Mouse (Mus musculus): ENCODE measurements around the gene Plekha6. TPM values are rescaled to one million over a fixed set of nuclear protein-coding genes. Genes with fewer than 3 reads are reported as not detected.

Plekha6 gene
- polyA plus RNA-seq, 1 experiment from 2014 or later, result 27.4 TPM

- no peak overlapping the region for H3K27ac ChIP-seq (replicated peaks)
- peaks cover 67% of the 10 kb centered on the region for H3K4me1 ChIP-seq (replicated peaks)
- H3K9me3 ChIP-seq, result no peaks in the 10 kb centered on the region
- H3K36me3 ChIP-seq, result peaks cover 10% of the 10 kb centered on the region
- H3K4me2 ChIP-seq, result no peak overlapping the region
- no peak for ATAC-seq (ENCODE audit: low read depth)
- H3K27me3 ChIP-seq, result no peaks in the 10 kb centered on the region
- H3K9ac ChIP-seq, result no peak overlapping the region
- no peak overlapping the region for H3K4me3 ChIP-seq
Measured at GRCm38 (mm10) chr1:133189471-133189870, 25.5 kb downstream of the Plekha6 start.

GRCm38 (mm10) chr1:133190550-133190949 lies 26.5 kb downstream of the Plekha6 start:
- Histone ChIP-seq H3K27me3 (no peaks in the 10 kb centered on the region), H3K4me3 (no peak overlapping the region), H3K4me1 (replicated peaks) (peaks cover 69% of the 10 kb centered on the region), H3K36me3 (peaks cover 10% of the 10 kb centered on the region), H3K27ac (replicated peaks) (no peak overlapping the region), H3K9me3 (no peaks in the 10 kb centered on the region), H3K4me2 (no peak overlapping the region), H3K9ac (no peak overlapping the region)
- WGBS, result 84% methylated on average over 9 of the region's 9 CpGs
- ATAC-seq (ENCODE audit: low read depth), result no peak

DNA sequence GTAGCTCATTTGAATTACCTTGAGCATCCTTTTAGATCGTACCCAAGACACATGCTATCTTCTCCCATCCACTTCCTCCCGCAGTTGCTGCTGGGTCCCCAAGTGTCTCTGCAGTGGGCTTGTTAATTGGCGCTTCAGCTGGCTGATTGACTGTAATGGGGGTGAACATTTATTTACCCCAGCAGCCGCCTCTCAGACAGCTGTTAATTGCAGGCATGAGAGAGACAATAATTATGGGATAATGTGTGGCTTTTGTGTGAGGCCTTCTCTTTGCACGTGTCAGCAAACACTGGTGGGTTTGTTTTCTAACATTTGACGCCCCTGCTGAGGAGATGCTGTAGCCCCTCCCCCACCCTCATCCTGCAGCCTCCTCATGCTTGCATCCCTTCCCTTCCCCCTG lies 32.2 kb downstream of the Plekha6 start:
- H3K27me3 ChIP-seq, result no peaks in the 10 kb centered on the region
- H3K9ac ChIP-seq, result no peak overlapping the region
- H3K9me3 ChIP-seq, result no peaks in the 10 kb centered on the region
- ATAC-seq (ENCODE audit: low read depth), result peak; percentile 61
- 4% methylated on average over 6 of the region's 6 CpGs for WGBS
- H3K27ac ChIP-seq (replicated peaks), result peak overlapping the region; percentile 89
- H3K36me3 ChIP-seq, result no peaks in the 10 kb centered on the region
- no peak overlapping the region for H3K4me3 ChIP-seq
- H3K4me2 ChIP-seq, result no peak overlapping the region
- peaks cover 87% of the 10 kb centered on the region for H3K4me1 ChIP-seq (replicated peaks)

GRCm38 (mm10) chr1:133197266-133197665 lies 33.3 kb downstream of the Plekha6 start:
- H3K4me3 ChIP-seq, result no peak overlapping the region
- H3K36me3 ChIP-seq, result no peaks in the 10 kb centered on the region
- ATAC-seq (ENCODE audit: low read depth), result no peak
- no peak overlapping the region for H3K4me2 ChIP-seq
- peaks cover 90% of the 10 kb centered on the region for H3K4me1 ChIP-seq (replicated peaks)
- H3K9ac ChIP-seq, result no peak overlapping the region
- H3K27ac ChIP-seq (replicated peaks), result no peak overlapping the region
- H3K9me3 ChIP-seq, result no peaks in the 10 kb centered on the region
- no peaks in the 10 kb centered on the region for H3K27me3 ChIP-seq
- 31% methylated on average over 6 of the region's 6 CpGs for WGBS

- ATAC-seq (ENCODE audit: low read depth), result no peak
- Histone ChIP-seq H3K9ac (no peak overlapping the region; the same call in 1 of the 2 replicates), H3K27ac (replicated peaks) (peak overlapping the region; percentile 79), H3K4me2 (no peak overlapping the region), H3K4me1 (replicated peaks) (peaks cover 79% of the 10 kb centered on the region), H3K9me3 (no peaks in the 10 kb centered on the region), H3K27me3 (no peaks in the 10 kb centered on the region), H3K36me3 (no peaks in the 10 kb centered on the region), H3K4me3 (no peak overlapping the region)
- WGBS, result 42% methylated on average over 7 of the region's 7 CpGs
Measured at GRCm38 (mm10) chr1:133199706-133200105, 35.7 kb downstream of the Plekha6 start.

- Histone ChIP-seq H3K4me1 (replicated peaks) (peaks cover 61% of the 10 kb centered on the region), H3K9me3 (no peaks in the 10 kb centered on the region), H3K4me3 (no peak overlapping the region), H3K9ac (no peak overlapping the region), H3K4me2 (no peak overlapping the region), H3K27ac (replicated peaks) (no peak overlapping the region), H3K36me3 (no peaks in the 10 kb centered on the region), H3K27me3 (no peaks in the 10 kb centered on the region)
- no peak for ATAC-seq (ENCODE audit: low read depth)
- WGBS, result 43% methylated on average over 4 of the region's 4 CpGs
Measured at GRCm38 (mm10) chr1:133201499-133201898, 37.5 kb downstream of the Plekha6 start.

- H3K27me3 ChIP-seq, result no peaks in the 10 kb centered on the region
- H3K4me3 ChIP-seq, result no peak overlapping the region
- 45% methylated on average over 2 of the region's 2 CpGs for WGBS
- 0 out of 2 replicates have a peak, but pooled peaks have one; percentile 20 for ATAC-seq (ENCODE audit: low read depth)
- no peaks in the 10 kb centered on the region for H3K9me3 ChIP-seq
- H3K4me2 ChIP-seq, result no peak overlapping the region
- H3K36me3 ChIP-seq, result no peaks in the 10 kb centered on the region
- H3K4me1 ChIP-seq (replicated peaks), result peaks cover 52% of the 10 kb centered on the region
- no peak overlapping the region for H3K9ac ChIP-seq
- H3K27ac ChIP-seq (replicated peaks), result no peak overlapping the region
Measured at GRCm38 (mm10) chr1:133203701-133204100, 39.7 kb downstream of the Plekha6 start.

- WGBS, result 56% methylated on average over 11 of the region's 11 CpGs
- H3K9ac ChIP-seq, result no peak overlapping the region
Measured at GRCm38 (mm10) chr1:133204341-133204849, 40.4 kb downstream of the Plekha6 start.

DNA sequence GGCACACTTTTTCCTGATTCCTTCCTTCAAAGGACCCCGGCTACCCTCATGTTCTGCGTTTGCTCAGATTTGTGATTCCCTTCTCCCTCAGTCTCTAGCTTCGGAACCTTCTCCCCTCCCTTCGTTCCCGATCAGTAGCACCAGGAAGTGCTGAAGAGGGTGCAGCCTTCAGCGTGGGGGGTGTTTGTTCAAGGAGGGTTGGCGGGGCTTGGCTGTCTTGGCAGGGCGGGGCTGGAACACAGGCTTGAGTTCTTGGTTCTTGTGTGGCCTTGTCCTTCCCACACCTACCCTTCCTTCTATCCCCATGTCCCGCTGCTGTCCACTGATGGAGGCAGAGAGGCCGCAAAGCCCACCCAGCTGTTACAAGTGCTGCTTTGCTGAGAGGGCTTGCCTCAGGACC lies 41.0 kb downstream of the Plekha6 start:
- no peak overlapping the region for H3K27ac ChIP-seq (replicated peaks)
- H3K4me1 ChIP-seq (replicated peaks), result peaks cover 52% of the 10 kb centered on the region
- no peaks in the 10 kb centered on the region for H3K36me3 ChIP-seq
- H3K9me3 ChIP-seq, result no peaks in the 10 kb centered on the region
- H3K4me2 ChIP-seq, result no peak overlapping the region
- no peak overlapping the region for H3K4me3 ChIP-seq
- no peak overlapping the region for H3K9ac ChIP-seq
- H3K27me3 ChIP-seq, result no peaks in the 10 kb centered on the region
- 80% methylated on average over 10 of the region's 10 CpGs for WGBS
- ATAC-seq (ENCODE audit: low read depth), result no peak

More at GRCm38 (mm10) chr1:133204341-133204849, 40.4 kb downstream of the Plekha6 start:
- Histone ChIP-seq H3K27ac (replicated peaks) (no peak overlapping the region), H3K27me3 (no peaks in the 10 kb centered on the region), H3K4me2 (no peak overlapping the region), H3K9me3 (no peaks in the 10 kb centered on the region), H3K36me3 (no peaks in the 10 kb centered on the region), H3K4me3 (no peak overlapping the region), H3K4me1 (replicated peaks) (peaks cover 52% of the 10 kb centered on the region)
- no peak for ATAC-seq (ENCODE audit: low read depth)

GRCm38 (mm10) chr1:133208086-133208815 lies 44.2 kb downstream of the Plekha6 start:
- Histone ChIP-seq H3K9me3 (no peaks in the 10 kb centered on the region), H3K4me1 (replicated peaks) (peaks cover 60% of the 10 kb centered on the region), H3K36me3 (no peaks in the 10 kb centered on the region), H3K27ac (replicated peaks) (0 out of 2 replicates have a peak overlapping the region, but pooled peaks have one; percentile 18), H3K27me3 (no peaks in the 10 kb centered on the region), H3K9ac (no peak overlapping the region), H3K4me2 (no peak overlapping the region), H3K4me3 (no peak overlapping the region)
- ATAC-seq (ENCODE audit: low read depth), result no peak
- WGBS, result 38% methylated on average over 10 of the region's 11 CpGs

- 73% methylated on average over 11 of the region's 11 CpGs for WGBS
- Histone ChIP-seq H3K27me3 (no peaks in the 10 kb centered on the region), H3K4me2 (no peak overlapping the region), H3K9me3 (no peaks in the 10 kb centered on the region), H3K27ac (replicated peaks) (peak overlapping the region; percentile 72), H3K4me3 (no peak overlapping the region), H3K4me1 (replicated peaks) (peaks cover 59% of the 10 kb centered on the region), H3K36me3 (no peaks in the 10 kb centered on the region), H3K9ac (no peak overlapping the region)
- ATAC-seq (ENCODE audit: low read depth), result no peak
Measured at GRCm38 (mm10) chr1:133209036-133209435, 45.0 kb downstream of the Plekha6 start.

DNA sequence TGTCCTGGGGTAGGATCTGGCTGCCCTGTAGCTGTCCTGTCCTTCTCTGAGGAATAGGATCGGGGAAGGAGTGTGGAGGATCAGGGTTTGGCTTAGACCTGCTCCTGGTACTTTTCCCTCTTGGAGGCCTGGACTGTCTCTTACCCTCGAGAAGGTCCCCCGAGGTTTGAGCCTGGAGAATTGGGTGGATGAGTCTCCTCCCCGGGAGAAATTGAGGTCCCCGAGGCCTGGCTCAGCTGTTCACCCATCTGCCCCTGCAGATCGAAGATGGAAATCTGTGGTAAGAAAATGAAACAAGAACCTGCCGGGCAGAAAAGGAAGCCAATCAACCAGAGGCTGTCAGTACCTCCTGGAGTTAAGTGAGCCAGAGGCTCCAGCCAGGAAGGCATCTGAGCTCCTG lies 45.5 kb downstream of the Plekha6 start:
- ATAC-seq (ENCODE audit: low read depth), result no peak
- Histone ChIP-seq H3K36me3 (no peaks in the 10 kb centered on the region), H3K27ac (replicated peaks) (peak overlapping the region; percentile 72), H3K9me3 (no peaks in the 10 kb centered on the region), H3K27me3 (no peaks in the 10 kb centered on the region), H3K4me2 (0 out of 2 replicates have a peak overlapping the region, but pooled peaks have one; percentile 9), H3K4me1 (replicated peaks) (peaks cover 58% of the 10 kb centered on the region), H3K9ac (peak overlapping the region; percentile 22), H3K4me3 (no peak overlapping the region)
- 35% methylated on average over 7 of the region's 7 CpGs for WGBS

All from neural tube, embryonic 13.5 days (tissue).